Mouse (Mus musculus) urinary bladder, postnatal 25 days (tissue): ENCODE measurements at regions not wholly inside any gene's neighbourhood (a gene's known extent, or its start where the extent isn't known, plus 50 kb on each side); places are given as distances from the start of the nearest gene placed in this dataset.
"Not testable (repeated sequence)": the region's sequence is repeated elsewhere in the genome, so short reads cannot be mapped to it uniquely, and the experiment has no call there.

Experiments
- DNase-seq: peaks from one replicate; pipeline ENCODE4 v3.0.0; 2022; ENCODE audit warnings: low spot score

- DNase-seq, result not testable (repeated sequence)
Measured at GRCm38 (mm10) chr8:93443631-93444030, 64.1 kb upstream of the Ces1h start.

GRCm38 (mm10) chr8:93441936-93442335, 62.4 kb upstream of the Ces1h start:
- DNase-seq, result no peak

- not testable (repeated sequence) for DNase-seq
Measured at GRCm38 (mm10) chr8:93436586-93436985, 57.1 kb upstream of the Ces1h start.

- DNase-seq, result peak; percentile 56
Measured at GRCm38 (mm10) chr8:93430637-93431036, 51.1 kb upstream of the Ces1h start.
